Mouse (Mus musculus) urinary bladder, postnatal 10 days (tissue): ENCODE measurements around the gene Plscr3.
A peak's percentile ranks its signal among the peaks of the same experiment; 100 is the strongest.
"Not testable (repeated sequence)": the region's sequence is repeated elsewhere in the genome, so short reads cannot be mapped to it uniquely, and the experiment has no call there.

Source experiments
- DNase-seq: peaks from one replicate; pipeline ENCODE4 v3.0.0; 2022; ENCODE audit warnings: low spot score

Plscr3 gene

DNA sequence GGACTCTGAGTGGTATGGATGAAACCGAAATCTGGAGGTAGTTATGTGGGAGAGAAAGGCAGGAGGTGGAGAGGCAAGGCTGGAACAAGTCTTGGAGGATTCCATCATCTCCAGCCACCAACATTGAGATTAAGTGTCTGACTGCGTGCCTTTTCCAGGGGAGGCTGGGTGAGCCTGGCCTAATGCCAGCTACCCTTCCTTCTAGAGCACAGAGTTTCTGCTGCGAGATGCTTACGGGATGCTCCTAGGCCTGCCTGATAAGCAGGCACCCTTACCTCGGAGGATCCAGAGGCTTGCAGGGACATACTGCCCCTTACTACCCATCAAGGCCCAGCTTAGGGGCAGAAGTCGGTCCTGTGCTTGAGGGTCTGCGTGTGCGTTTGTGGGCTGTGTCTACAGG, 12.6 kb upstream of the Plscr3 start:
- DNase-seq: no peak

DNA sequence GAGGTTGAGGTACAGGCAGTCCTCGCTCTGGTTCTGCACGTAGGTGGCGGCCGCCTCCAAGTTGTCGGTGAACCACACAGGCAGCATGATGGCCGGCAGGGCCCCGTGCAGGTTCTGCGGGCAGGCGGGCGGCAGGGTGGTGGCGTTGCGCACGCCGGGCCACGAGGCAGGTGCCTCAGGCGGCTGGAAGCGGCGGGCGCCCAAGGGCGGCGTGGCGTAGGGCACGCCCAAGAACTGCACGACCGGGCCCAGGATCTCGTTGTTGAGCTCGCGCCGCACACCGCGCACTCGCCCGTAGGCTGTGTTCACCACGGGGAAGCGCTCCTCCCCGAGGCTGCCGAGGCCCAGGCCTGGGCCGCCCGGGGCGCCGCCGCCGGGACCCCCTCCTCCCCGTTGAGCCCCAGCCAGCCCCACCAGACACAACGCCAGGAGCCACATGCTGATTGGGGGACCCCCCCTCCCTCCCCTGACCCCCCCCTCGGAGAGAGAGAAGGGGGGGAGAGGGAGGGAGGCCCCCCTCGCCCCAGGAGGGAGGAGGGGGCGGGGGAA, 12.1 kb upstream of the Plscr3 start:
- DNase-seq: no peak

DNA sequence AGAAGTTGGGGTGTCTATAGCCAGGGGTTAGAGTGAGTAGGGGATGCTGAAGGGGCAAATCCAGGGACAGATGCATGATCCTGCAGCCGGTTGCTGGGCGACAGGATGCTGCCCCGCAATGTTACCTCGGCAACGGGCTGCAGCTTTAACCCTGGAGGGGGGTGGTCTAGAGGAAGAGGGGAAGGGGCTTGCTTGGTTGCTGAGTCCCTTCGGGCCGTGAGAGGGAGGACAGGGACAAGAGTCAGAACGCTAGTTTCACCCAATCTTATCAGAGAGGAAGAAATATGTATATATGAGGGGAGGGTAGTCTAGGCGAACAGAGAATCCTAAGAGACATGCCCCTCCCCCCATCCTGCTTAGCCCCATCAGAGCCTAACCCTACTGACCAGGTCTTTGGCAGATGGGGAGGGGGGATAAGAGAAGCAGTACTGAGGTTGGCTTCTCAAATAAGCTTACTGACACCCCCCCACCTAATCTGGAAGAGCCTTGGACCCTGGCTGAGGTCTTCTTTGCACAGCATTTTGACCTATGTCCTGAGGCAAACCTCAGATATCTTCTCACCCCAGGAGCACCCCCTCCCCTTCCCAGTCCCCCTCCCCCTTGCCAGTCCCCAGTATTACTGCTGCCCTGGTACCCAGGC, 10.7 kb upstream of the Plscr3 start:
- no peak for DNase-seq

DNA sequence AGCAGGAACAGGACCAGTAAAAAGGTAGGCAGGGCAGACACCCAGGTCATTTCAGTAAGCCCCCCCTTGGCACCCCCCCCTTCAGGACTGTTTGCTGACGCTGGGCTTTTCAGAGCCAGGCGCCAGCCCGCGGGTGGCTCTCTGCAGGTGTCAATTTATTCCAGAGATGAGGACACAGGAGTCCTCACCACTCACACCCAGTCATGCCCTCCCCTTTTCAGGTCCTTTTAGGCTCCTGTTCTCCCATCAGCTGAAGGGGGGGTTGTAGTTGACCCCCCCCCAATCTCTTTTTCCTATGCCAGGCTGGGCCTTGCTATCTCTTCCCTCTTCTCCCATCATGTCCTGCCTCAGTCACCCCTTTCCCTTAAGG, 10.2 kb upstream of the Plscr3 start:
- DNase-seq: no peak

DNA sequence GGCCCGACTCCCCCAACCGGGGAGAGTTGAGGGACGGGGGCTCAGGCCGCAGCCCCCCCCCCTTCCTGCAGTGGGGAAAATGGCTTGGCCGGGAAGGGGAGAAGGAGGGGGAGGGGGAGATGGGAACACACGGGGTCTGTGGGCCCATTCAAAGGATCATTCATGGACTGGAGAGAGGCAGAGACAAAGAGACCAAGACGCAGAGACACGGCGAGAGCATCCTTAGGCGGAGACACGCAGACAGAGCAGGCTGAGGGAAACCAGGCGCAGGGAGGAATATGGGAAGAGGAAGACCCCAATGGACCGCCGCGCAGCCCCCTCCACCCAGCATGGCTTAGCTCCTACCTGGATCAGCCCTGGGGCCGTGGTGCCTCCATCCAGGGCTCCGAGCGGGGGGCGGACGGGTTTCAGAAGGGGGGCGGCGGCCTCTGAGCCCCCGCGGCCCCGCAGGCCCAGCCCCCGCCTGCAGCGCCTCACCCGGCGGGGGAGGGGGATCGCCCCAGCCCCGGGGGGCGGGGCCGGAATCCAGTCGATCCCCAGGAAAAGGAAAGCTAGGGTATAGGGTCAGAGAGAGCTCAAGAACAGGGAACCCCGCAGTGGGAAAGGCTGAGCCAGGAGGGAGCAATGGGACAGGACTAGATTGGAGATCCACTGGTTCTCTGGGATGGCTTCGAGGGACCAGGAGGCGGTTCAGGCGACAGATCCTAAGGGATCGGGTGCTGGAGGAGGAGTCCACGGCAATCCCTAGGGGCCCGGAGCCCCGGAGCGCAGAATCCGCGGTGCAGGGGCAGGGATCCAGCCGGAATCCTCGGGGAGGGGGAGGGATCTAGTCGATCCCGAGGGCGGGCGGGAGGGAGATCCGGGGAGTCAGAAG, 9.2 kb upstream of the Plscr3 start:
- DNase-seq: no peak

DNA sequence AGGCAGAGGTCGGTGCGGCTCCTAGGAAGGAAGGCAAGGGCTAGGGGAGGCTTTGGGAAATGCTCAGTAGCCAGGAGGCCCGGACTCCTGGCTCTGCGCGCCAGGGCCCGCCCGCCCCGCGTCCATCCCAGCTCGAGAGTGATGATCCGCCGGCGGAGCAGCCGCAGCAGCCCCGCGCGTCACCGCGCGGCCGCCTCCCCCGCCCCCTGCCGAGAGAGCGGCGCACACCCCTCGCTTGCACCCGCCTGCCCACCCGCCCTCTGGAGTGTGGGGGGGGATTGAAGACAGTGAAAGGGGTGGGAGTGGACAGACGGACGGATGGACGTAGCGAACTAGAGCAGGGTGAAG, 8.6 kb upstream of the Plscr3 start, which contains the start of gene Nlgn2:
TSS of gene Nlgn2 (minus strand) at position 181 of the 348 bp plus-strand sequence.
- DNase-seq: no peak

DNA sequence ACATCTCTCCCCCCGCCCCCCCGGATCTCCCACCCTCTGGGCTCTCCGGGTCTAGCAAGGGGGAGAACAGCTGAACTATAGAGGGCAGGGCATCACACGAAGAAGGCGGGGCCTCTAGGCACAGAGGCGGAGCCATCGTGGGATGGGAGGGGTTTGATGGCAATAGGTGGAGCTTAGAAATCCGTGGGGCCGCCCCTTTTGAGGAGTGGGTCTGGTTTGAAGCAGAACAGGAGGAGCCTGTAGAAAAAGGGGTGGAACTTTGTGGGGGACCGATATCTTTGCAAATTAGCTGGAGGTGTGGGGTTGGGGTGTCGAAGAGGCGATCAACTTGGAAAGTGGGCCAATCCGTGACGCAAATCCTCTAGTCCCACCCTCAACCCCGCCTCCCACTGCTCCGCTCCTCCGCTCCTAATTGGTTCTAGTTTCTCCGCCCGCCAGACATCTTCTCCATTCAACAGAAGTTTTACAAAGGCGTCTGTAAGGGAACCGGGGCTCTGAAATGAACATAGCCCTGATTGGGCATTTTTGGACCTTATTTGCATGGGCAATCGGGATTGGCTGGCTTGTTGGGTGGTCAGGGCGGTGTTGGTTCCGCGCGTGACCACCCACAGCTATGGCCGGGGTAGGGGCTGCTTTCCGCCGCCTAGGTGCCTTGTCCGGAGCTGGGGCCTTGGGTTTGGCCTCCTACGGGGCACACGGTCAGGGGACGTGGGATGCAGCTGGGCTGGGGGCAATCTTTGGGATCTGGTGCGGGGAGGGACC, 8.0 kb upstream of the Plscr3 start, which contains the start of gene Tmem256:
TSS of gene Tmem256 (plus strand) at position 563 of the 762 bp plus-strand sequence.
- DNase-seq: peak; percentile 73

DNA sequence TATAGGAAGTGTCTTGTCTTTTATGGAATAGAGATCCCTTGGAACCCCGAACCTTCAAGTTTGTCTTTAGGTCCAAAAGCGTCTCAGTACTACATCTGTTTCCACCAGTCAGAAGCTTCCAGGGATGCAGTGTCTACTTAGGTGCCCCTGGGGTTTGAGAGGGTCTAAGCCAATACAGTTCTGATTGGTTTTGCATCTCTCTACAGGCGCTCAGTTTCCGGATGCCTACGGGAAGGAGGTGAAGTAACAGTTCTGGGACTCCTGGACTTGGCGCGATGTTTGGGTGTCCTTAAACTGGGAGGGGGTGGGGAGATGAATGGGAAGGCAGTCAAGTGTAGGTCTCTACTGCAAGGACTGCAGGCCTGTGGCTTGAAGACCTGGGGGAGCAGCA, 7.5 kb upstream of the Plscr3 start:
- DNase-seq: no peak

DNA sequence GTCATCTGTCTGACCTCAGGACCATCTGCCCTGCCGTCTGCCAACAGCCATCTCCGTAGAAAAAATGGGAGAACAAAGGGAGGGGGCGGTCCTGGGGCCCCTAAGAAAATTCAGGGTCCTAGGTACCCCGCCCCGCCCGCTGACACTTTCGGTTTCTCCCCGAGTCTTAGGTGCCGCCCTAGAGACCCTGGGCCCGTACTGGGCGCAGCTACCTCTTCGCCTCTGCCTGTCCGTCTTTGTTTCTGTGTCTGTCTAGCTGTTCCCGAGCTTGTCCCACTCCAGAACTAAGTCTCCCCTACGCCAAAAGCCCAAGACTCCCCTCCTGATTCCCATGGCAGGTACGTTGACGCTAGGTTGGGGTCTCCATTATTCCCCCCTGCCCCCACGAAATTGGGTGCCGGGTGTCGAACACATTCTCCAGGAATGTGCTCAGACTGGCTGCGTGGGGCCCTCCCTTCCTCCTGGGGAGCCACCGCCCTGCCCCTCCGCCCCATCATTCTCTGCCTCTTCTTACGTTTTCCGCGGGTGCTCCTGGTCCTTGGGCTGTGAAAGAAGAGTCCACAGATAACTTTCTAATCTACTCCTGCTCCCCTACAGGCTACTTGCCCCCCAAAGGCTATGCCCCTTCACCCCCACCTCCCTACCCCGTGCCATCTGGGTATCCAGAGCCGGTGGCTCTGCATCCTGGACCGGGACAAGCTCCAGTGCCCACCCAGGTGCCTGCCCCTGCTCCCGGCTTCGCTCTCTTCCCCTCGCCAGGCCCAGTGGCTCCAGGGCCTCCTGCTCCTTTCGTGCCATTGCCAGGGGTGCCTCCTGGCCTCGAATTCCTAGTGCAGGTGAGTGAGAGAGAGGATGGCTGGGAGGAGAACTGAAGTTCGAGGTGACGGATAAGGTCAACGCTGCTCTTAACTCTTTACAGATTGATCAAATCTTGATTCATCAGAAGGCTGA, 837 bp downstream of the Plscr3 start:
- no peak for DNase-seq

DNA sequence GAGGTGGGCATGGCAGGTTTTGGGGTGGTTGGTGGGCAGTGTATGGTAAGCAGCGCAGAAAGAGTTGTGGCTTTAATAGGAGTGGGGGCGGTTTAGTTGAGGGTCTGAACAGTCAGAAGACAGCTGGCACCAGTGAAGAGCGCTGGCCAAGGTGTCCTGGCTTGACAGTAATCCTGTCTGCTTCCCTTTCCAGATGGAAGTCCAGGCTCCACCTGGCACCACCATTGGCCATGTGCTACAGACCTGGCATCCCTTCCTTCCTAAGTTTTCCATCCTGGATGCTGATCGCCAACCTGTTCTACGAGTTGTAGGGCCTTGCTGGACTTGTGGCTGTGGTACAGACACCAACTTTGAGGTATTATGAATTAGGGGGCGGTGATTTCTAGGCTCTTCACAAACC, 1.8 kb downstream of the Plscr3 start:
- no peak for DNase-seq

DNA sequence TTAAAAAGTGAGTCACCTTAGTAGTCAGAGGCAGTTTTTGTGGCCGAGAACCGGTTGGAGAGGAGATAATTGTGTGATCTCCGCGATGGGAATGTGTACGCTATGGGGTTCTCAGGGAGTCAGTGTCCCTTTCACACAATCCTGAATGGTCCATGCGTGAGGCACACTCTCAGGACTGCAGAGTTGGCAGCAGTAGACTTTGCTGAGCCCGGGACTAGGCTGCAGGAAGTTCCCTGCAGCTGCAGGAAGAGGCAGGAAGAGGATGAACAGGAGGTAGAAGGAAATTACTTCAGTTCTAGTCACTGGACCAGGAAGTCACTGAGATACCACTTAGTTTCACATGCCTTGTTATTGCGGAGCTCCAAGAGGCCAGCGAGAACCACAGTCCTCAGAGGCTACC, 3.0 kb downstream of the Plscr3 start:
- DNase-seq: no peak

DNA sequence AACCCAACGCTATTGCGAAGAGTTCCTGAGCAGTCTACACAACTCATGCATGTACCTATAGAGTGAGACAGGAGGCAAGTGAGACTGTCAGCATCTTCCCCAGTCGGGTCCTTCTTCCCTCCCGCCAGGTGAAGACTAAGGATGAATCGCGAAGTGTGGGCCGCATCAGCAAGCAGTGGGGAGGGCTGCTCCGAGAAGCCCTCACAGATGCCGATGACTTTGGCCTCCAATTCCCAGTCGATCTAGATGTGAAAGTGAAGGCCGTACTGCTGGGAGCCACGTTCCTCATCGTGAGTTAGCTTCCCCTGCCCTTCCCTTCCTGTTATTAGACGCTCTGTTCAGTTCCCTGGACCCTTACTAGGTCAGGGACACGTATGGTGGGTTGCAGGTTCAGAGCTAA, 3.7 kb downstream of the Plscr3 start:
- no peak for DNase-seq

DNA sequence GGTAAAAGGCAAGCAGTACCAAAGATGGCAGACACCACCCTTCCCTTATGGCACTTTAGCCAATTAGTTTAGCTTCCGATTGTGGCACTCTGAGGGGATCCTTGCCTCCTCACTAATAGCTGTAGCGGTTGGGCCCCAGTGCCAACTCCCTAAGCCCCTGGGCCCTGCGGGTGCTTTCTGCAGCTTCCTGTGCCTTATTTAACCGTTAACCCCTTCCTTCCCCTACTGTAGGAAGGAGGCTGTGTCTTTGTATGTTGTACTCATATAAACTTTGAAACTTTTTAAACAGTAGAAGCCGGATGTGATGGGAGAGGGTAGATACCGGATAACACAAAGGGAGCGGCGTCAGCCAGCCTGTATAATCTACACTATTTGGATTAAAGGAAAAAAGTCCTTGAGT, 4.6 kb downstream of the Plscr3 start:
- no peak for DNase-seq

DNA sequence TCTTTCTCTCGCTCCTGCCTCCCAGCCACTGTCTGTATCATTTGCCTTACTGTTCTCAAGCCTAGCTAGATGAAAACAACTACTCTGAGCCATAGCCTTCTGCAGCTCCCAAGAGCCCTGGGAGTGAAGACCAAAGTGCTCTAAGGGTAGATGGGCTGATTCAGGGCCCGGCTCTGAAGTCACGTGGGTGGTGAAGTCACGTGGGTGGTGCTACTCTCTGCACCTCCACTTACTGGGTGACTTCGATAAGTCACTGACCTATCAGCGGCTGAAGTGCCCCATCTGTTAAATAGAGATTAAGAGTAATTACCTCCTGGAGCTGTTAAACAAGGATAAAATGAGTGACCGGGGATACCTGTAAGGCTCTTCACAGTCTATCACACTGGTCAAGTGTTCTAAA, 7.8 kb downstream of the Plscr3 start:
- DNase-seq: no peak

DNA sequence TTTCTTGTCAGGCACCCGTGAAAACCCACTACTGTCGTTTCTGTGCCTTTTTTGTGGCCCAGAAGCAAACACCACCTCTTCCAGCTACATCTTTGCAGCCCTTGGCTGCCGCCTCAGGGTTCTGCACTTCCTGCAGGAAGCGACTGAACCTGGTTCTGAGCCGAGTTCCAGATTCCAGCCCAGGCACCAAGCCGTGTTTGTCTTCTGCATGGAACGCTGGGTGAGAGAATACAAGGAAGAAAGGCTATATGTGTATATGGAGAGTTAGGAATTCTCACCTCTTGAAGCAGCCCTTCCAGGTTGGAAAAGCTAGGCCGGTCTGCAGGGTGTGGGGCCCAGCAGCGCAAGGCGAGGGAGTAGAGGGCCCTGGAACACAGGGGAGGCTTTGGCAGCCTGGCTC, 8.5 kb downstream of the Plscr3 start:
- DNase-seq: no peak

DNA sequence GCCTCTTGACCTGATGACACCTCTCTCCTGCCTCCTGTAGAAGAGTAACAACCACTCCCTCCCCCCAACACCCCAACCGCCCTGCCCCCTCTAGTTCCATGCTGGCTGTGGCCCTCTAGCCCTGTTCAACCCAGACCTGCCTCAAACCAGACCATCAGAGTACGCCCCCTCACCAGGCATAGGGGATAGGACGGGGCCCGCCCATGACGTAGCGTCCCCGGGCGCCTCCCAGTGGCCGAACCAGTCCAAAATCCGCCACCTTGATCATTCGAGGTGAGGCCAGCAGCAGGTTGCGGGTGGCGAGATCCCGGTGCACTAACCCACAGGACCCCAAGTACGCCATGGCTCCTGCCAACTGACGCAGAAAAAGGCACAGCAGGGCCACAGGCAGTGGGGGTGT, 9.2 kb downstream of the Plscr3 start:
- DNase-seq: no peak

DNA sequence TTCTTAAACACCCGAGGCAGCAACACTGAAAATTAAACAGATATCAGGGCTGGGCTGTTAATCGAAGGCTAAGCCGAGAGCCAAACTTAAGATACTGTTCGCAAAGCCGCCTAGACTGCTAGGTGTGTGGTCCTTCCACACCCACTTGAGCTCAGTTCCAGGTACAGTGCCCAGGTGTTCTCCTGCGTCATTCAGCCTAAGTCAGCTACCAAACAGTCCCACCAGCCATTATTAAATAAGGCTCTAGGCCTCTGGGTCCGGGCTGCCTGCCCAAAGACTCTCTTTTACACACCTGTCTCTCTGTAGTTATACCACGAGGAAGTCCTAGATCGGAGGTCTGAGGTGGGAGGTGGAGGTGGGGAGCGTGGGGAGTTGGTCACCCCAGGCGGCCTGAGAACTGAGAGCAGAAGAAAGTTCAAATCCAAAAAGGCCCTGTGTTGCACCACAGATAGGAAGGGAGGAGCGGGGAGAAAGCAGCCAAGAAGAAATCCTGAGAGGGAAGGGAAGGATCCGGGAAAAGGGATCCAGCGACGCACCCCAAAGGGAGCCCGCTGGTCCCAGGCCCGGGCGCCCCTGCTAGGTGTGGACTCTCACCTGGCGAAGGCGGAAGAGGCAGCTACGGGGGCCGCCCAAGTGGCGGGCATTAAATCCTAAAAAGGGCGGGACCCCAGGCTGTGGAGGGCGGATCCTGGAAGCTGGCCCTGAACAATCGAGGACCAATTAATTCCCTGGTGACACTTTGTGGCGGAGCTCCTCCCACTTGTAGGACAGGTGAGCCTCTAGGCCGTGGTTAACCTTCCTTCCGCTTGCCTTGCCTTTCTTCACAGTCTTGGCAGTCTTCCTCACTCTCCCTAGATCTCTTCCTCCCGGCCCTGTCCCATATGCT, 12.2 kb downstream of the Plscr3 start, which contains the start of gene Tnk1:
TSS of gene Tnk1 (minus strand) at position 618 of the 886 bp plus-strand sequence.
- DNase-seq: no peak

DNA sequence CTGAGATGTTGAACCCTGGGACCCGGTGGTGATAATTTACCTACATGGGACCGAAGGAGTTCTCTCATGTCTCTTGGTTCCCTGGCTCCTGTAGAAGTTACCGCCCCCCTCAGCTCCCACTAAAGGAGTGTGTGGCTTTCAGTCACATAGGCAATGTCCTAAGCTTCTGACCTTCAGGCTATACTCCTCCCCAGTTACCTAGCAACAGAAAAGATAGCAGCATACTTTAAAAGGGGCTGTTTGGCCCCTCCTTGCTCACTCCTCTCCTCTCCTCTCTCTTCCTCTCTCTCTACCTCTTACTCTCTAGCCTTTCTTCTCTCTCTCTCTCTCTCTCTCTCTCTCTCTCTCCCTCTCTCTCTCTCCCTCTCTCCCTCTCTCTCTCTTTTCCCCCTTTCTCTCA, 17.6 kb downstream of the Plscr3 start:
- DNase-seq: not testable (repeated sequence)

DNA sequence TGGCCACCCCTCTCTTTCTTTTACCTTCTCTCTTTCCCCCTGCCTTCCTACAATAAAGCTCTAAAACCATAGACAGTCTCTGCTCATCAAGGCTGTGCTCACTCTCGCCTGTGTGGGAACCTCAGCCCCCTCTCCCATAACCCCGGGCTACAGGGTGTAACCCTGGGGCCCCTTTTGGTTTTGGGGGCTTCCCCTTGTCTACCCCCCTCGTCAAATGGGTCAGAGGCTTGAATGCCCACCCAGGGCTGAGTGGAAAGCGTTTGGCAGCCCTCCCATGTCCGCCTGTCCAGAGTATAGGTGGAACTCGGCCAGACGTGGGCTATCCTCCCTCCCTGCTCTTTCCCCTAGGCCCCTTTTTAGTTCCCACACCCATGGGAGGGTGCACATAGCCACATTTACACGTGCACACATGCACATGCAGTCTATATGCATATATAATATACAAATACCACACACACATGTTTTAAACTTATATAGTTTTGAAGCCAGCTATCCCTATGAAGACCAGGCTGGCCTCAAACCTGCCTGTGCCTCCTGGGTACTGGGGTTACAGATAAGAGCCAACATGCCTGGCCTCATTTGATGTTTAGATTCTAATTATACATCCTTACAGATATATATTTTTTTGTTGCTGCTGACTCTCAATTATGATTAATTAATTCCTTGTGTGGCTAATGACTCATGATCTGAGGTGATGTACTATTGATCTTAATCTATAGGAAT, 18.1 kb downstream of the Plscr3 start:
- no peak for DNase-seq

DNA sequence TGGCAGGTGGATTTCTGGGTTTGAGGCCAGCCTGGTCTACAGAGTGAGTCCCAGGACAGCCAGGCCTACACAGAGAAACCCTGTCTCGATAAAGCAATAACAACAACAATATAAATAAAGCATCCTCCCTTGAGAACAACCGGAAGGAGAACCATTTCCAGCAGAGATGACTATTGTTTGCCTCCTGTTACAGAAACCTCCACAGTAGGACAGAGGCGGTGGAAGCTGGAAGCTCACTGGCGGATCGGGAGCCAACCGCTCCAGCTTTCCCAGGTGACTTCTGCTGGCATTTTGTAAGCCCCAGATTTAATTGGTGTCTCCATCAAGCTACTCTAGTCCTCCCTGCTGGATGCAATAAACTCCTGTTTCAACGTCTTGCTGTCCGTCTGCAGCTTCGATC, 19.4 kb downstream of the Plscr3 start:
- DNase-seq: no peak
